Mouse (Mus musculus) R1 (cell line): ENCODE measurements at regions not wholly inside any gene's neighbourhood (a gene's known extent, or its start where the extent isn't known, plus 50 kb on each side); places are given as distances from the start of the nearest gene placed in this dataset.

Experiments used
- DNase-seq: peaks from one replicate; pipeline ENCODE4 v3.0.0-alpha.2; 2018; ENCODE audit warnings: low read depth, low spot score

DNA sequence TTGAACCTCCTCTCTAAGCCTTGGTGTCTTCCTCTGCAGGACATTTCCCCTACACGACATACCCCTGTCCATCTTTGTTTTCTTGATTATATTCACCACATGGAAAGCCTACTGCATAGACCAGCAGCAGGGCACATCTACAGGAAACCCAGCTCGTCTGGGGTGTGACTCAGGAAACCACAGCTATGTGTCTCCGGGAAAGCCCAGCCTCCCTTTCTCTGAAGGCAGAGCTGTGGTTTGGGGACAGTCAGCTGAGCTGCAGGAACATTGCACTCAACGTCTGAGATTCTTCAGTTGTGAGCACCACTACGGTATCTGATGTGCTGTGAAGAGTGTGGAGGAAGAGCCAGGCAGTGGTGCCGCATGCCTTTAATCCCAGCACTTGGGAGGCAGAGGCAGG, 286.9 kb downstream of the Foxo1 start:
- DNase-seq = no peak

- DNase-seq = no peak
Observed at GRCm38 (mm10) chr3:52554490-52554889, 286.4 kb downstream of the Foxo1 start.

DNA sequence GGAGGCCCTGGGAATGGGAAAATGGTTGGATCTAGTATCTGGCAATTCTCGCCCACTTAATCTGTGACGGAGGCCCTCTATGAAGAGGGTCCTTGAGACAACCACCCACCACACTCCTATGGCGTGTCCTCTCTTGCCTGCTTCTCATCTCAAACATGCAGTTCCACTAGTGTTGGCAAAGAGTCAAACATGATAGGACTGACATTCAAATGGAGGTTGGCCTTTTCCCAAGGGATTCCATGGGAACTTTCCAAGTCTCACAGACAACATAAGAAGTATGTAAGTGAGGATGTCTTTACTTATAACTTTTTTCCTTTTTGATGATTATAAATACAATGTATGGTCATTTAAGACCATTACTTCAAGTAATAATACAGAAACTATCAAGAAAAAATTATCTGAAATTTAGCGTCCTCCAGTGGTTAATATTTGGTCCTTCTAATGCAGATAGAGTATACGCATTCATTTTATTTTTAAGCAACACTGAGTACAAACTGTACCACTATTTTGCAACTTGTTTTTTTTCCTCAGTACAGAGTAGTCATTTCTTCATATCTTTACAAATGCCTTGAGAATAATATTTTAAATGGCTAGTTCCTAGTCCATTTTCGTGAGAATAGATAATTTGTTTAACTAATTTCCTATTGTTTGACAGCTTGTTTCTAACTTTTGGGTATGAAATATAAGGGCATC, 280.2 kb downstream of the Foxo1 start:
- DNase-seq = no peak

GRCm38 (mm10) chr3:52546035-52546434, 277.9 kb downstream of the Foxo1 start:
- DNase-seq = no peak

GRCm38 (mm10) chr3:52543006-52543405, 274.9 kb downstream of the Foxo1 start:
- no peak for DNase-seq

- no peak for DNase-seq
Observed at GRCm38 (mm10) chr3:52540862-52541380, 272.8 kb downstream of the Foxo1 start.

- DNase-seq = no peak
Observed at GRCm38 (mm10) chr3:52539813-52540378, 271.8 kb downstream of the Foxo1 start.

GRCm38 (mm10) chr3:52538306-52538705, 270.2 kb downstream of the Foxo1 start:
- no peak for DNase-seq

GRCm38 (mm10) chr3:52537362-52537911, 269.3 kb downstream of the Foxo1 start:
- no peak for DNase-seq

DNA sequence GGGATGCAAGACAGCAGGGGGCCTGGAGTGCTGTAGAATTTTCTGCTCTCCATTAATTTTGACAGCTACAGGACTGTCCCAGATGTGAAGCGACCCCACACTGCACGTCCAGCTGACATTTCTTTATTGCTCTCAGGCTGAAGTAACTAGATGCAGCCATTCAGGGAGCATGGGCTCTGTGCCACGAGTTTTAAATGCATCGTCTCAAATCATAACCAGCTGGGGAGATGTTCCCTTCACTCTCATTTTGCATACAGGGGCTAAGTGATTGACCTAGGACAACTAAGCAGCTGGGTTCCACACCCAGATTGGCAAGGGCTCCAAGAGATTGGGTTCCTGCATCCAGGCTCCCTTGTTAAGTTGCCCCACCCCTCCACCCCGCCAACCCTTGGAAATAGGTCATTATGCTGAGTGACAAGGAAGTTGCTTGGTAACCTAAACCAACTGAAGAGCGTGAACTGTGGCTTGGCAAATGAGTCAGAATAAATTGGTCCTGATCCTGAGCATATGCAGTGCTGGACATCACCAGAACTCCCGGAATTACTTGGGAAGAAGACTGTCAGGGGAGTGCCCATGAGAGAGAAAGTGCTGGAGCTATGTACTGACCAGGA, 267.4 kb downstream of the Foxo1 start:
- no peak for DNase-seq

- no peak for DNase-seq
Observed at GRCm38 (mm10) chr3:52534118-52534517, 266.0 kb downstream of the Foxo1 start.

DNA sequence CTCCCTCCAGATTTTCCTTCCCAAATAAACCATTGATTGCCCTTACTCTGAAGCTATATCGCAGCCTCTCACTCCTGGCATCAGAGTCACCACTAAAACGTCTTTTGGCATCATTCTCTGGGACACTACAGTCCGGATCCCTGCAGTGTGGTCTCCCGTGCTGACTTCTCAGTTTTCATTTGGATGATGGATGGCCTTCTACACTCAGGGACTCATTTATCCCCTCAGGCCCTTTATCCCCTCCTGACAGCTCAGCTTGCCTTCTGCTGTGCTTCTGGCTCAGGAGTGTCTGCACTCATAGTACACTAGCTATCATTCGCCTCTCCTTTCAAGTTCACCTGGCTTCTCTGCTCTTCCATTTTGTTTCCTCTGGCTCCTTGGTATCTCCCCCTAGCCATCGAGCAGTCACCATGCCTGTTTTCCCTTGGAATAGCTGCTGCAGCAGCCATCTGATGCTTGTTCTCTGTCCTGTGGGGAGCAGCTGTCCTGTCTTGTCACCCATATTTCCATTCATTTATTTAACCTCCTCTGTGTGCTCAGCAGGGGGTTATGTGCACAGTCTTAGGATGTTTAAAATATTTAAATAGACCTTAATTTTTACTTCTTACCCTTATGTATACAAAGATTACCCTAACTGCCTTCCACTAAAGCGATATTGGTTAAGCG, 263.7 kb downstream of the Foxo1 start:
- DNase-seq = no peak

DNA sequence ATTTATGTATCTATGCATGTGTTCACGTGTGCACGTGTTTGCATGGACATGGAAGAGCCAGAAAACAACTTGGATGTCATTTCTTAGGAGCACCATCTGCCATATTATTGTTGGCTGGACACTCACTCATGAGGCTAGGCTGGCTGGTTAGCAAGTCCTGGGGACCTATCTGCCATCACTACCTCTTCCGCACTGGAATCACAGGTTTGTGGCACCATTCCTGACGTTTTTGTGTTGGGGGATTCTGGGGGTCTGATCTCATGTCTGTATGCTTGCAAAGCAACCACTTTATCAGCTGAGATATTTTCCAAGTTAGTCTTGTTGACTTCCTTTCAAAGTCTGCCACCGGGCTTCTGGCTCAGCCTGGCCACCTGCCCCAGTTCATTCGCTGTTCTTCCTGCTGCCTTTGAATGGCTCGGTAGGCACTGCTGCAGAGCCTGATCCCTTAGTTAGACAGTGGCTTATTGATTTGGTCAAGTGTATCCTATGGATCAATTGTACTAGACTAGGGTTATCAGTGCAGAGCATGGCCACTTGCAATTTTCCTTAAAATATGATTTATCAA, 262.4 kb downstream of the Foxo1 start:
- DNase-seq = no peak

DNA sequence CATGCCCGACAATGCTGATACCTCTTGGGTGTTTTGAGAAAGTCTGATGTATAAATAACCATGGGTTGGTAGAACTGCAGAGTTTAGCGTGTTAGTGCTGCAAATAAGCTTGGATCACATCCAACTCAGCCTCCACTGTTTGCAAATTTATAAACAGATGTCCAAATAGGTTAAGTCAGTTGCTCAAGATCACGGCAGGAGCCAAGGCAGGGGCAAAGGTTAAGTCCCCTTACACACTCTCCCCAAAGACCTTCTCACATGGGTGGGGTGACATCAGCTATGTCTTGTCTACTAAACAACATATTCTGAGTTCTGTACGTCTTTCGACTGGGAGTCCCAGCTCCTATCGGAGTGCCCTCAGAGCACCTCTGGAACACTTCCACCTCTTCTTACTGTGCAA, 261.0 kb downstream of the Foxo1 start:
- no peak for DNase-seq

DNA sequence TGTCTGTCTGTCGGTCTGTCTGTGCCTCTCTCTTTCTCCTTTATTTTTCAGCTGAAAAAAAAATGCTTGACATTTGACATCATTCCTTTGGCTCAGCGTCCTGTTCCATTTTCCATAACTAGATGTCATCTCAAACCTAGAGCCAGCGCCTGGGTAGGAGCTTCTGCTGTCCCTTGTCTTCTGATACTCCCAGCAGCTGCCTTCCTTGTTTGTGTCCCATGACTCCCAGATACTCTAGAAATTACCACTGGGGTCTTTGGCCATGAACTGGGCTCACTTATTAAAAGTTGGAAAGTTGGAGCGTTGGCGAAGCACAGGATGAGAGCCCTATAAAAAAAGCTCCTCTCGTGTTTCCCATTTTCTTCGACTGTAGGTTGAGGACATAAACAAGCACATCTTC, 260.4 kb downstream of the Foxo1 start:
- DNase-seq = no peak

- DNase-seq = no peak
Observed at GRCm38 (mm10) chr3:52527781-52528180, 259.6 kb downstream of the Foxo1 start.

DNA sequence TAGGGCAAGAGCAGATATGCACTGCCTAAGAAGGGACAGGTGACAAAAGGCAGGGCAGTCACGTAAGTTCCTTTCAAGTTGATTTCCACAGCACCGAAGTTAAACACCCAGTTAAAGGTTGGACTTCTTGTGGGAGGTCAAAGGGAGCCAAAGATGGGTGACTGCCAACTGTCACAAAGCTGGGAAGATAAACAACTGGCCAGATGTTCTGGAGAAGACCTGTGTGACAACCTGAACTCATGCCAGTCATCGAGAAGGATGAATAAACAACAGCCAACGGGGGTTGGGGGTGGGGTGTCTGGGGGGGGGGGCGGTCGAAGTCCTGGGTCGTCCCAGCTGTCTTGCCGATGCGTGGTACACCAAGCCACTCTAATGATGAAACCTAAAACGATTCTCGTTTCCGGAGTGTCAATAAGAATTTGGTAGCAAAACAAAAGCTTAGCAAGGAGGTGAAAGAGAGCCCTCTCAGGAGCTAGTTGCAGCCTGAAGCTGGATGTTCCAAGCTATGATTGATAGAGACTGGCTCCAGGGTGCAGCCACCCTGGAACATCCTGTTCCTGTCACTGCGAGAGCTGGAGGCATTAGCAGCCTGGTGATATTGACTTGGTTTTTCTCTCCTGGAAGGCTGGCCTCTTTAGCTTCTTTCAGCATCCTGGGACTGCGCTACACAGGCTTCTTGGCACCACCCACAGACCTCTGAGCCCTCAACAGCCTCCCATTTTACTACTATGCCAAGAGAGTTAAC, 259.0 kb downstream of the Foxo1 start:
- DNase-seq = no peak

DNA sequence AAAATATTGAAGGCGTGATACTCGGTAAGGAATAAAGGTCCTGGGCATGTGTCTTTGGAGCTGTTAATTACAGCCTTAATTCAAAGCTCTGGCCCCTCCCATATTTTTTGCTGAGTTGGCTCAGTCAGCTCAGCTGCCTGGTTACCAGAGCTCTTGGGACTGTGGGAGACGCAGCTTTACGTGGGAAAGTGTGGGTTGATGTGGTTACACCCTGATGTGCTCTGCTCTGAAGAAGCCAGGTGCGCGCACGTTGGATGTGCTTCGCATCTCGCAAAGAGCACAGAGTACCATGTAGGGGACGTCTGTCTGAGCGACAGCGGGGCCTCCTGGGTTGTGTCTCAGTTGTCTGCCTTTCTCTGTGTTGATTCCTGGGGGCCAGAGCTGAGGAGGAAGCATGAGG, 254.8 kb downstream of the Foxo1 start:
- peak; percentile 55 for DNase-seq

DNA sequence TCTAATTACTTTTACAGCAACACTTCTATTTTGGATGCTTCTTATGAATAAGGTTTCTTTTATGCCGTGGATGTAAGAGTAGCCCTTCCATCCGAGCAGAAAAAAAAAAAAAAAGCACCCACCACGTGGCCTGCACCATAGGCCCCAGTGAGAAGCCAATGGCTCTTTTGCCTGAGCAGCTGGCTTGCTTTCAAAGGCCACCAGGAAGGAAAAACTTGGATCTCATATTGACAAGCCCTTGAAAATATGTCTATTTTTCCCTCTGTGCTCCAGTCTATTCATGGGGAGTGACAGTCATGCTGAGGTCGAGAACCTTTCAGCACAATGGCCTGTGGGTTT, 252.4 kb downstream of the Foxo1 start:
- DNase-seq = no peak

DNA sequence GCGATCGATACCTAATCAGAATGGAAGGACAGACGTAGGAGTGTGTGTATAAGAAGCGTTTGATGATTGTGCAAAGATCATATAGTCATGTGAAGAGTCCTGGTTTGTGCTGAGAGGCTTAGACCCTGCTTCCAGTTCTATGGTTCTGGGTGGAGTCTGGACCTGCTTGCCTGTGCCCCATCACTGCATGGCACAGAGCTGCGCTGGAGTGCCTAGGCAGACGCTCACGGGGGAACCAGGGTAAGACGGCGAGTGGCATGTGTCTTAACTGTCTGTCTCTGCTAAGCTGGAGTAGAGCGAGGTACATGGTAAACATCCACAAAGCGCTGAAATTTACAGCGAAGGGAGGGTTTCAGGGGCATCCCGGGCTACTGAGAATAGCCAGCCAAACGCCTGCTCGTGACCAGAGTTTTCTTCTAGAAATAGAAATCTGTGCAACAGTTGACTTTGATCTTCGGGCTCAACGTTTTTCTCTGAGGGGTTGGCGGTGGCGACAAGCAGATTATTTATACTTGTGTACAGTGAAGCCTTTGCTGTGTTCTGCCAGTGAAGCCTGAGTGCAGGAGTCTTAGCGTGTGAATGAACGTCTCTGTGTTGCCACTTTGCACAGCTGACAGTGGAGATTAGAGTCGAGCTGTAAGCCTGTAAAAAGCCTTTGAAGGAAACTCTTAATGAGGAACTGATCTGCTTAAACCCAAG, 251.9 kb downstream of the Foxo1 start:
- no peak for DNase-seq

GRCm38 (mm10) chr3:52517808-52518207, 249.7 kb downstream of the Foxo1 start:
- no peak for DNase-seq
